Mouse (Mus musculus) spleen, postnatal 14 days (tissue): Measurements from ENCODE around the gene Slain2.
A peak's percentile ranks its signal among the peaks of the same experiment; 100 is the strongest.

Source experiments
- DNase-seq, 2 experiments: peaks; one replicate each; pipeline ENCODE4 v3.0.0; 2021 to 2022; ENCODE audit warnings: low spot score in 2 of 2

Gene Slain2

GRCm38 (mm10) chr5:72913648-72914557 is at the start of gene Slain2:
Slain2 (plus strand) TSS chr5:72914304.
- DNase-seq = peak; percentile 99 to 100

- DNase-seq = no peak
Measured at GRCm38 (mm10) chr5:72864654-72865178, 49.4 kb upstream of the Slain2 start.

GRCm38 (mm10) chr5:72866260-72866905 is 47.7 kb upstream of the Slain2 start:
- DNase-seq = no peak

- no peak for DNase-seq
Measured at GRCm38 (mm10) chr5:72867036-72867672, 47.0 kb upstream of the Slain2 start.

DNA sequence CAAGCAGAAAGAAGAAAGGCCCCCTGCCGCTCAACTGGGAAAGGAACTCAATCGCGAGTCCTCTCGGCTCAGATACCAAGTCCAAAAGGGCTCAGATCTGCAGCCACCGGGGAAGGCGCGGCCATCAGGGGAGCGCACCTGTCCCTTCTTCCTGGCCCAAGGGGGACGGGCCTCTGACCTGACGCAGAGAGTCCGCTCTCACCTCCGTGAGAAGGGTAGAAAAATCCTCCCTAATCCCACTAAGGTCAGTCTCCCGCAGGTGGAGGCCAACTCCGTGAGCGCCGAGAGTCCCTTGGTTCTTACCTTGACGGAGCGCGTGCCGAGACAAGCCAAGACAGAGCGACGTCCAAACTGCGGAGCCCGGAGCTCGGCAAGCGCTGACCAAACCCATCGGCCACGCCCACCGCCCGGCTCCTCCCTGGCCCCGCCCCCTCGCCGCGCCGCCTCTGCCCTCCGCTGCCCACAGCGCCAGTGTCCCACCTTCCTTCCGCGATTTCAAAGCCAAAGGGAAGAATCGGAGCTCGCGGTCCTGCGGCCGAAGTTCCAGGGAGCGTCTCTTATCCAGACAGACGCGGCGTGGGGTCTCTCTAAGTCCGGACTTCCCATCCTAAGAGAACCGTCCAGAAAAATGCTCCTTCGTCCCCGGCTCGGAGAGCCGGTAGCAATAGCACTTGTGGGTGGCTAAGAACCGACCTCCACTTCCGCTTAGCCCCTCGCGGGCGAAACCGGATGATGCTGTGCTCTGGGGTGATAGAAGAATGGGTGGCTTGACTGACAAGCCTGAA is 45.8 kb upstream of the Slain2 start, which contains the start of gene Tec:
Gene Tec (minus strand): TSS at position 393 of the 785 bp plus-strand sequence.
- peak; percentile 88 for DNase-seq

DNA sequence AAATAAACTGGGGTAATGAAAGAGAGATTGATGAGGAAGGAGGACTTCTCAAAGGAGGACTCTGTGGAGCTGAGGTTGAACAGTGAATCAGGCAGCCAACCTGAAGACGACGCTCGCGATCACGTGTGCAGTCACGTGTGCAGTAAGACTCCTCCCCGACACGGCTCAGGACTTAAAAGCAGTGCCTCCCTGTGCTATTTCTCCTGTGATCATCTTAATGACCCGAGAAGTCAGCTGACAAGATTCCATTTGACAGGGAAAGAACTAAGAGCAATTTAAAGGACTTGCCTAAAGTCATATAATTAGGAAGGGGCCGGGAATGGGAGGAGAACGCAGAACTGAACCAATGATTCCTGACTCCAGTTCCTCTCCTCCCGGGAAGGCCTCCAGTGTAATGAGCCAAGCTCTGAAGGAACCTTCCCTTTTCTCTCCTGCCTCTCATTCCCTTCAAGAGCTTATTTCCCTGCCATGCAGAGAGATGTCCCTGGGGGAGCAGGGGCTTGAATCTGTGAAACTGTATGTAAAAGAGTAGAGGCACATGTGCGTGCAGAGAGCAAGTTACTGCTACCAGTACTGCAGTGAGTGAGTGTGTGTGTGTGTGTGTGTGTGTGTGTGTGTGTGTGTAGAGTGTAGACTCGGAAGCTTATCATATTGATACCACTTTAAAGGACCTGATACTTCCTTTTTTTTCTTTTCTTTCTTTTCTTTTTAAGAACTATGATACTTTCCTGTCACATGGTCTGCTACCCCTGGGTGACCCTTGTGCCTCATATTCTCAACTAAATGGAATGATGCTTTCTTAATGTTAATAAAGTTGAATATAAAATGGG is 44.1 kb upstream of the Slain2 start:
- no peak for DNase-seq

DNA sequence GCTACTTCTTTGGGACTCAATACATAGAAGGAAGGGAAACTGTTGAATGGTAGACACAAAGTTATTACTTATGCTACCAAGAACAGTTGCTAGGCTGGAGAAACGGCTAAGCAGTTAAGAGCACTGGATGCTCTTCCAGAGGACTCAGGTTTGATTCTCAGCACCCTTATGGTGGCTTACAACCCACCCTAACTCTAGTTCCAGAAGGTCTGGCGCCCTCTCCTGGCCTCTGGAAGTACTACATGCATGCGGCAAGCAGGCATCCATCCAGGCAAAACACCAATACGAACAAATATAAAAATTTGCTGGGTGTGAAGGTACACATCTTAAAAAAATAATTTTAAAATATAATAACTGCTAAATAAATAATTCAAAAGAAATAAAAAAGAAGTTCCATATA is 43.0 kb upstream of the Slain2 start:
- no peak for DNase-seq

- no peak for DNase-seq
Measured at GRCm38 (mm10) chr5:72879736-72880135, 34.4 kb upstream of the Slain2 start.

DNA sequence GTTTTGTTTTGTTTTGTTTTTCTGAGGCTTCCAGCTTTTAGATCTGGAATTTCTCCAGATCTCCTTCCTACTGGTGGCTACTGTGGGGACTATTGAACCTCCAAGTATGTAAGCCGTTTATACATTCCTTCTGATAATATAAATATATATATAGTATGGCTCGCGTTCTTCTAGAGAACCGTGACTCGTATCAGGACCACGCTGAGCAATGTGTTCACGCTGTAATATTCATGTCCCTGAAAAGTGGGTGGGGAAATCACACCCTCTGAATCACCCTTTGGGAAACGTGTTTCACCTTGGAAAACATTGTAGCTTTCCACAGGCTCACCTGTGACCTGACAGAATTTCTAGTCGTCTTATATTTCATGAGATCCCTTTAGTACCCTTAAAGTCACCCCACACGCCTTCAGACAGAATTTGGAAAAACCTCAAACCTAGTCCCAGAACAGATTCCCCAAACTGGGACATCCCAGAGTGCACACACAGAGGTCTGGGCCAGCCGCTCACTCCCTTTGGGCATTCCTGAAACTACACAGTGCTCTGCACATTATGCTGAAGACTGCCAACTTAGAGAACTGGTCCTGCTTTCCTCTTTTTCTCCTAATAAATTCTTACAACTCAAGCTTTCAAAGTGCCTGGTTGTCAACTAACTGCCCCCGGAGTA is 32.2 kb upstream of the Slain2 start:
- DNase-seq = no peak

DNA sequence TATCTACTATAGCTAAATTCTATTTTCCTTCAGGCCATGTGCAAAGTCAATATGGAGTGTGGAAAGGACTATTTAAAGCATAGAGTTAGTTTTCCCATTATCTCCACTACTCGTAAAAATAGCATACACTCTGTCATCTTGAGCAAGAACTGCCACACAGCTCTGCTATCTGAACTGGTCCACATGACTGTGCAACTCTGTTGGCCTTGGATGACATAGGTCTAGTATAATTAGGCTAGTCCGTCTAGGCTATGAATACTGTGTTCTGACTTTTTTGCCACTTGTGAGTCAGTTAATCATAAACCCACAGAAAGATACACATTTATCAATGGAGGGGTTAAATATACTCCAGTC is 31.7 kb upstream of the Slain2 start:
- no peak for DNase-seq

DNA sequence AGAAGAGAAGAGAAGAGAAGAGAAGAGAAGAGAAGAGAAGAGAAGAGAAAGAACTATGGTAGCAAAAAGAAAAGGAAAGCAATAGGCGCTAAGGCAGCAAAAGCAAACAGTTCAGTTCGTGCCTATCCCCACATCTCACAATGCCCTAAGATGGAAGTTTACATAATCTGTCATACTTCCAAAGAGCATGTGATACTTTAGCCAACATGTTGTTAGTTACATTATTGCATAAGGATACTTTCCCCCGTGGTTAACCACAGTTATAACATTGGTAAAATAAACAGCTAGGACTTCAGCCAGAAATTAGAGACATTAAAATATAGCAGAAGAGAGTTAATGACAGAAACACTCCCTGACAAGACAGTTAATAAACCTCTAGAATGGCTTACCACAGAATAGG is 30.4 kb upstream of the Slain2 start:
- DNase-seq = no peak

GRCm38 (mm10) chr5:72886458-72887222 is 27.5 kb upstream of the Slain2 start:
- no peak for DNase-seq

DNA sequence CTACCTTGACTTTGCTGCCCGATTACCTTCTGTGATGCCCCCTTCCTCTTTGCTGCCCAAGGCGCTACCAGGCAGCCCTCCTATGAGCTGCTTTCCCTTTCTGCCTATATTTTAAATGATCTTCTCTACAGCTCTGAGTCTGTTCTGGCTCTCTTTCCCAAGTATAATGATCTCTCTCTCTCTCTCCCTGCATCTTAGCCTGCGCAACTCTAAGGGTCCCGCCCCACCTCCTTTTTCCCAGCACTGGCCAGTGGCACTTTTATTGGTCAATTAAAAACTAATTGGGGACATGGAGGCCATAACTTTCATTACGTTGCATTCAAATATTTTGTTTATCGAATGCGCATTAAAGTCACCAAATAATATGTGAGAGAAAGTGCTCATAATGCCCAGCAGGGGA is 25.8 kb upstream of the Slain2 start:
- DNase-seq = no peak

- DNase-seq = peak in 1 of 2 experiments; percentile 44
Measured at GRCm38 (mm10) chr5:72891534-72891933, 22.6 kb upstream of the Slain2 start.

- peak in 1 of 2 experiments; percentile 20 for DNase-seq
Measured at GRCm38 (mm10) chr5:72893987-72894386, 20.1 kb upstream of the Slain2 start.

DNA sequence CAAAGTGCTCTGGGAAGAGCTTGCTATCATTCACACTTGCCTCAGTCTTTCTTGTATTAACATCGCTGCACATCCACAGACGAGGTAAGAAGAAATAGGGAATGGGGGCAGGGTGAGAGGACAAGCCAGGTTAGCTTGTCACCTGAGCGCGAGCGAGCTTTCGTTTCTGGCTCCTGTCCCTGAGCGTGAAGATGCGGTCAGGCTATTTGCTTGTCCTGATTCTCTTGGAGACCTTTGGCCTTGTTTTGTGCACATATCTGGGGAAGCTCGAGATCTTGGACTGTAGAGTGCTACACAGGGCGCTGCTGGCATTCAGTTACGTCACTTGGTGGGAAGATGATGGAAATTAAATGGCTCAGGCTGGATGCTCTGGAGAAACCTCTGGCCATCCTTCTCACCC is 18.8 kb upstream of the Slain2 start:
- DNase-seq = no peak

- DNase-seq = no peak
Measured at GRCm38 (mm10) chr5:72896478-72897279, 17.4 kb upstream of the Slain2 start.

DNA sequence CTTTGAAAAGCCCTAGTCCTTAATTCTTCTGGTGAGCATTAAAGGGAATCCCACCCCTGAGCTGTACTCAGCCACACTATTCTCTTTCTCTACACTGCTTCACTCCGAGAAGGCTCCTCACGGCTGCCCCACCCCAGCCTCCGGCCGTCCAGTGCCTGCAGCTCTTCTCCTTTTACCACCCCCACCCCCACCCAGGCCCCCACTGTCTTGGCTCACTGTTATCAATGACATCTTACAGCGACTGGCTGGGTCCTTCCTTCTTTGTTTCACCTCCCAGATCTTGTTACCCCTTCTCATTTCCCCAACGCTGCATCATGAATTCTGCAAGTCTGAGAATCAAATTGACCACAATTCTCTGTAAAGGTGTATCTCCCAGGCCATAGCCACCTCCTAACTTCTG is 16.1 kb upstream of the Slain2 start:
- DNase-seq = no peak
